Mouse (Mus musculus) myocyte (in vitro differentiated cells): ENCODE data around the gene Il4i1.

Experiments
- CEBPB ChIP-seq: IDR thresholded peaks from 2 replicates; pipeline ENCODE4 v1.6.1; 2011; ENCODE audit warnings: mild to moderate bottlenecking, moderate library complexity; ENCODE audit not compliant: poor library complexity, insufficient read depth, severe bottlenecking
- E2F4 ChIP-seq: IDR thresholded peaks from one replicate; pipeline ENCODE4 v1.6.1; 2011; ENCODE audit warnings: mild to moderate bottlenecking, control low read depth, moderate library complexity; ENCODE audit not compliant: insufficient read depth
- MAX ChIP-seq: IDR thresholded peaks from one replicate; pipeline ENCODE4 v1.6.1; 2011; ENCODE audit warnings: low read depth, mild to moderate bottlenecking, control low read depth
- MYOD1 ChIP-seq, 3 experiments: IDR thresholded peaks; one replicate each; pipeline ENCODE4 v1.6.1; 2011; ENCODE audit warnings: control low read depth in 2 of 3, low read depth in 2 of 3, mild to moderate bottlenecking in 2 of 3, moderate library complexity in 1 of 3; ENCODE audit not compliant: insufficient read length in 2 of 3, control insufficient read depth in 1 of 3
- MYOG ChIP-seq, 3 experiments: IDR thresholded peaks; one replicate each; pipeline ENCODE4 v1.6.1; 2011; ENCODE audit warnings: control low read depth in 2 of 3, low read depth in 2 of 3, mild to moderate bottlenecking in 2 of 3; ENCODE audit not compliant: insufficient read length in 2 of 3, control insufficient read depth in 1 of 3, insufficient read depth in 1 of 3
- POLR2A ChIP-seq: IDR thresholded peaks from one replicate; pipeline ENCODE4 v1.6.1; 2011; ENCODE audit warnings: low read depth, mild to moderate bottlenecking, control low read depth, moderate library complexity; ENCODE audit not compliant: insufficient read length
- POLR2AphosphoS2 ChIP-seq: IDR thresholded peaks from one replicate; pipeline ENCODE4 v1.6.1; 2011; ENCODE audit warnings: low read depth, control low read depth; ENCODE audit not compliant: insufficient read length
- REST ChIP-seq: IDR thresholded peaks from one replicate; pipeline ENCODE4 v1.6.1; 2011; ENCODE audit warnings: mild to moderate bottlenecking, control low read depth, moderate library complexity; ENCODE audit not compliant: insufficient read depth, insufficient read length
- TCF12 ChIP-seq: IDR thresholded peaks from one replicate; pipeline ENCODE4 v1.6.1; 2011; ENCODE audit warnings: mild to moderate bottlenecking, control low read depth; ENCODE audit not compliant: poor library complexity, insufficient read depth, severe bottlenecking
- USF1 ChIP-seq: IDR thresholded peaks from one replicate; pipeline ENCODE4 v1.6.1; 2011; ENCODE audit warnings: low read depth, mild to moderate bottlenecking, control low read depth, moderate library complexity

GRCm38 (mm10) chr7:44850146-44850545 is 34.0 kb downstream of the Il4i1 start:
- TF ChIP-seq POLR2A (peak; percentile 46), USF1 (no peak), MYOG (IDR thresholded peaks at IDR 0.05; ENCODE audit: control insufficient read depth in 1 of 3, insufficient read depth in 1 of 3, insufficient read length in 2 of 3, low read depth in 2 of 3) (no peak), TCF12 (no peak), REST (no peak), CEBPB (no peak), E2F4 (no peak), POLR2AphosphoS2 (no peak), MAX (no peak), MYOD1 (IDR thresholded peaks at IDR 0.05; ENCODE audit: control insufficient read depth in 1 of 3, insufficient read length in 2 of 3, low read depth in 2 of 3) (no peak)
